Mouse (Mus musculus) CD4-positive naive resting alpha-beta T cell, adult 57 days (primary cell): ENCODE results near the gene Astl. TPM values are rescaled to one million over a fixed set of nuclear protein-coding genes. Genes with fewer than 3 reads are reported as not detected.

Experiments
- total RNA-seq: library from RNA; stranded (reverse); gene quantifications from one replicate; pipeline ENCODE4 v1.2.4, GENCODE M21; 2023

Gene Astl
- total RNA-seq: 0.80 TPM

DNA sequence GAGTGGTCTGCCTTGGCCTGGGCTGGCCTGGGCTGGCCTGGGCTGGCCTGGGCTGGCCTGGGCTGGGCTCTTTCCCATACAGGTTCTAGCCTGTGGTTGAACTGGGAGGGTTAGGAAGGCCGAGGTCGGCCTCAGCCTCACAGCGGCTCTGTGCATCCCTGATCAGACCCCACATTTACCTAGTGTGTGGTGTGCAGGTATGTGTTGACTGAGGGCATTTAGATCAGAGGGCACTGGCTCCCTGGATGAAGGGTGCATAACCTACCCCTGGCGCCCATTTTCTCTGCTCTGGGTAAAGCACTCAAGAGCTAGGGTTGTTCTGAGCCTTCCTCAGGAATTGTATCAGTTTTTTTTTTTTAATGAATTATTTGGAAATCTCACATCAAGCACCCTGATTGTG lies at the start of gene Astl:
Astl (plus strand) TSS at position 224 of the 400 bp plus-strand sequence.

GRCm38 (mm10) chr2:127335767-127336496 lies 2.5 kb upstream of the Astl start, which contains the start of gene Dusp2:
TSS of gene Dusp2 (plus strand) at chr2:127336159.

GRCm38 (mm10) chr2:127362459-127363281 lies 24.2 kb downstream of the Astl start, which contains the start of gene Adra2b:
TSS of gene Adra2b (plus strand) at chr2:127363208.

Other genes with a start within 250 kb of the Astl start
- gene Ncaph, start 204.7 kb upstream of the Astl start, total RNA-seq: 4.5 TPM
- gene Itpripl1, start 195.2 kb upstream of the Astl start, total RNA-seq: 18.2 TPM
- gene 1810024B03Rik, start 130.4 kb upstream of the Astl start, total RNA-seq: 1.6 TPM
- 166 TPM for gene Snrnp200, start 130.3 kb upstream of the Astl start, total RNA-seq
- gene Ciao1, start 90.8 kb upstream of the Astl start, total RNA-seq: 45.4 TPM
- 51.3 TPM for gene Tmem127, start 90.7 kb upstream of the Astl start, total RNA-seq
- 67.7 TPM for gene Stard7, start 68.4 kb upstream of the Astl start, total RNA-seq
- 298 TPM for gene Dusp2, start 2.5 kb upstream of the Astl start, total RNA-seq
- gene Adra2b, start 24.6 kb downstream of the Astl start, total RNA-seq: 0.24 TPM
- 1.1 TPM for gene Gpat2, start 86.6 kb downstream of the Astl start, total RNA-seq
- 13.6 TPM for gene Fahd2a, start 105.9 kb downstream of the Astl start, total RNA-seq
- gene Kcnip3, start 183.5 kb downstream of the Astl start, total RNA-seq: 0.41 TPM
- not detected for gene Prom2, start 202.8 kb downstream of the Astl start, total RNA-seq
- 5.9 TPM for gene Zfp661, start 248.5 kb downstream of the Astl start, total RNA-seq
- gene Mrps5, start 248.6 kb downstream of the Astl start, total RNA-seq: 140 TPM